Mouse (Mus musculus): ENCODE results near the gene Morn4.

DNA sequence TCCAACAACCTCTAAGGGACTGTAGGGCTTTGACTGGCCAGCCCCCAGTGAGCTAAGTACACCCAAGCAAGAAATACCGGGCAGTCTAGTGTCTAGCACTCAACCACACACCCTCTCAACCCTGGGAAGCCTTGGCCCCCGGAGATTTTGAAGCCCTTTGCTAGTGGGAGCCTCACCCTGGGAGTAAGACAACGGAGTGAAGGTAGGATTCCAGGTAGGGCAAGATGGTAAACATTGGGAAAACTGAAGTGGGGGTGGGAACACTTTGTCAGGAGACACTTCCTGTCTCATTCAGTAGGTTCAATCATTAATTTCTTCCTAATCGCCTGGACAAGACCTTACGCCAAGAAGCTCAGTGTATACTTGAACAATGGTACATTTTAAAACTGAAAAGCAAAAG, 40.9 kb upstream of the Morn4 start:
- no peak for TF ChIP-seq CTCF (IDR thresholded peaks at IDR 0.05; ENCODE audit: low read depth, low read length)
- TF ChIP-seq TAL1 (conservative IDR thresholded peaks at IDR 0.05; ENCODE audit: low read depth, low read length), result no peak
- TF ChIP-seq GATA1 (IDR thresholded peaks at IDR 0.05; ENCODE audit: borderline replicate concordance, low read length), result no peak
- TF ChIP-seq GATA2 (IDR thresholded peaks at IDR 0.05; ENCODE audit: borderline replicate concordance, low read depth, low read length), result no peak
- TF ChIP-seq POLR2AphosphoS5 (IDR thresholded peaks at IDR 0.05; ENCODE audit: insufficient replicate concordance, low read depth, low read length), result no peak
